Mouse (Mus musculus): ENCODE data around the gene Mob1a. TPM values are rescaled to one million over a fixed set of nuclear protein-coding genes. Genes with fewer than 3 reads are reported as not detected.
A peak's percentile ranks its signal among the peaks of the same experiment; 100 is the strongest.

The Mob1a gene
- polyA plus RNA-seq, 1 experiment from 2014 or later, result 69.7 TPM

- Histone ChIP-seq H3K36me3 (ENCODE audit: control insufficient read depth, insufficient read depth, low read length) (no peaks in the 10 kb centered on the region; the same call in 1 of the 2 replicates), H3K4me2 (ENCODE audit: low read depth, severe bottlenecking) (peak within 1 kb of the TSS; percentile 80), H3K4me1 (ENCODE audit: control insufficient read depth, insufficient read depth, low read length) (no peaks in the 10 kb centered on the region), H3K4me3 (ENCODE audit: low read depth, low read length) (peak within 1 kb of the TSS; percentile 66), H3K9ac (ENCODE audit: low read length) (peak within 1 kb of the TSS; percentile 95), H3K27ac (replicated peaks; ENCODE audit: low read depth, low read length) (no peak within 1 kb of the TSS), H3K27me3 (ENCODE audit: control insufficient read depth, insufficient read depth, low read length) (no peaks in the 10 kb centered on the region), H3K9me3 (ENCODE audit: control insufficient read depth, low read length) (no peaks in the 10 kb centered on the region)
- ATAC-seq (ENCODE audit: insufficient number of reproducible peaks, low FRiP score, low TSS enrichment, low read depth), result peak; percentile 32
- 29% methylated on average over 6 of the region's 6 CpGs for WGBS
- DNase-seq (ENCODE audit: low spot score), result no peak
Observed at GRCm38 (mm10) chr6:83348873-83349272, 23.1 kb downstream of the Mob1a start, which contains the start of gene Bola3. Gene Bola3, plus strand, starts transcription at chr6:83349147.

GRCm38 (mm10) chr6:83349274-83349958 is 23.6 kb downstream of the Mob1a start:
- Histone ChIP-seq H3K4me3 (ENCODE audit: low read depth, low read length) (peak overlapping the region; percentile 66), H3K27ac (replicated peaks; ENCODE audit: low read depth, low read length) (no peak overlapping the region), H3K4me2 (ENCODE audit: low read depth, severe bottlenecking) (peak overlapping the region; percentile 80), H3K36me3 (ENCODE audit: control insufficient read depth, insufficient read depth, low read length) (no peaks in the 10 kb centered on the region), H3K9me3 (ENCODE audit: control insufficient read depth, low read length) (no peaks in the 10 kb centered on the region), H3K9ac (ENCODE audit: low read length) (peak overlapping the region; percentile 95), H3K4me1 (ENCODE audit: control insufficient read depth, insufficient read depth, low read length) (no peaks in the 10 kb centered on the region), H3K27me3 (ENCODE audit: control insufficient read depth, insufficient read depth, low read length) (no peaks in the 10 kb centered on the region)
- WGBS, result under 1% methylated on average over 53 of the region's 53 CpGs
- ATAC-seq (ENCODE audit: insufficient number of reproducible peaks, low FRiP score, low TSS enrichment, low read depth) (peak; percentile 85), DNase-seq (ENCODE audit: low spot score) (peak; percentile 96)

- Histone ChIP-seq H3K27ac (replicated peaks; ENCODE audit: low read depth, low read length) (no peak overlapping the region), H3K36me3 (ENCODE audit: control insufficient read depth, insufficient read depth, low read length) (no peaks in the 10 kb centered on the region), H3K4me1 (ENCODE audit: control insufficient read depth, insufficient read depth, low read length) (no peaks in the 10 kb centered on the region), H3K27me3 (ENCODE audit: control insufficient read depth, insufficient read depth, low read length) (no peaks in the 10 kb centered on the region), H3K9ac (ENCODE audit: low read length) (peak overlapping the region; percentile 95), H3K9me3 (ENCODE audit: control insufficient read depth, low read length) (no peaks in the 10 kb centered on the region), H3K4me3 (ENCODE audit: low read depth, low read length) (peak overlapping the region; percentile 66), H3K4me2 (ENCODE audit: low read depth, severe bottlenecking) (peak overlapping the region; percentile 80)
- no peak for ATAC-seq (ENCODE audit: insufficient number of reproducible peaks, low FRiP score, low TSS enrichment, low read depth)
- WGBS, result 78% methylated on average over 7 of the region's 7 CpGs
- no peak for DNase-seq (ENCODE audit: low spot score)
Observed at GRCm38 (mm10) chr6:83350172-83350571, 24.4 kb downstream of the Mob1a start.

GRCm38 (mm10) chr6:83350851-83351405 is 25.1 kb downstream of the Mob1a start:
- no peaks in the 10 kb centered on the region for H3K36me3 ChIP-seq (ENCODE audit: control insufficient read depth, insufficient read depth, low read length)
- no peak for ATAC-seq (ENCODE audit: insufficient number of reproducible peaks, low FRiP score, low TSS enrichment, low read depth)
- no peaks in the 10 kb centered on the region for H3K27me3 ChIP-seq (ENCODE audit: control insufficient read depth, insufficient read depth, low read length)
- H3K4me3 ChIP-seq (ENCODE audit: low read depth, low read length), result no peak overlapping the region
- no peaks in the 10 kb centered on the region for H3K4me1 ChIP-seq (ENCODE audit: control insufficient read depth, insufficient read depth, low read length)
- no peaks in the 10 kb centered on the region for H3K9me3 ChIP-seq (ENCODE audit: control insufficient read depth, low read length)
- no peak overlapping the region for H3K4me2 ChIP-seq (ENCODE audit: low read depth, severe bottlenecking)
- 91% methylated on average over 16 of the region's 16 CpGs for WGBS
- no peak overlapping the region for H3K27ac ChIP-seq (replicated peaks; ENCODE audit: low read depth, low read length)
- no peak overlapping the region for H3K9ac ChIP-seq (ENCODE audit: low read length)
- no peak for DNase-seq (ENCODE audit: low spot score)

- Histone ChIP-seq H3K27ac (replicated peaks; ENCODE audit: low read depth, low read length) (no peak overlapping the region), H3K9me3 (ENCODE audit: control insufficient read depth, low read length) (no peaks in the 10 kb centered on the region), H3K27me3 (ENCODE audit: control insufficient read depth, insufficient read depth, low read length) (no peaks in the 10 kb centered on the region), H3K4me2 (ENCODE audit: low read depth, severe bottlenecking) (no peak overlapping the region), H3K9ac (ENCODE audit: low read length) (no peak overlapping the region), H3K36me3 (ENCODE audit: control insufficient read depth, insufficient read depth, low read length) (no peaks in the 10 kb centered on the region), H3K4me3 (ENCODE audit: low read depth, low read length) (no peak overlapping the region), H3K4me1 (ENCODE audit: control insufficient read depth, insufficient read depth, low read length) (no peaks in the 10 kb centered on the region)
- DNase-seq (ENCODE audit: low spot score), result no peak
- ATAC-seq (ENCODE audit: insufficient number of reproducible peaks, low FRiP score, low TSS enrichment, low read depth), result no peak
- WGBS, result 82% methylated on average over 7 of the region's 7 CpGs
Observed at GRCm38 (mm10) chr6:83351490-83352160, 25.8 kb downstream of the Mob1a start.

- 93% methylated on average over 24 of the region's 24 CpGs for WGBS
- Histone ChIP-seq H3K36me3 (ENCODE audit: control insufficient read depth, insufficient read depth, low read length) (no peaks in the 10 kb centered on the region), H3K4me1 (ENCODE audit: control insufficient read depth, insufficient read depth, low read length) (no peaks in the 10 kb centered on the region), H3K9ac (ENCODE audit: low read length) (no peak overlapping the region), H3K9me3 (ENCODE audit: control insufficient read depth, low read length) (no peaks in the 10 kb centered on the region), H3K27me3 (ENCODE audit: control insufficient read depth, insufficient read depth, low read length) (no peaks in the 10 kb centered on the region), H3K27ac (replicated peaks; ENCODE audit: low read depth, low read length) (no peak overlapping the region), H3K4me2 (ENCODE audit: low read depth, severe bottlenecking) (no peak overlapping the region), H3K4me3 (ENCODE audit: low read depth, low read length) (no peak overlapping the region)
- ATAC-seq (ENCODE audit: insufficient number of reproducible peaks, low FRiP score, low TSS enrichment, low read depth), result no peak
- DNase-seq (ENCODE audit: low spot score), result no peak
Observed at GRCm38 (mm10) chr6:83352666-83353410, 27.0 kb downstream of the Mob1a start.

GRCm38 (mm10) chr6:83354856-83355781 is 29.3 kb downstream of the Mob1a start:
- Histone ChIP-seq H3K27me3 (ENCODE audit: control insufficient read depth, insufficient read depth, low read length) (no peaks in the 10 kb centered on the region), H3K27ac (replicated peaks; ENCODE audit: low read depth, low read length) (no peak overlapping the region), H3K4me2 (ENCODE audit: low read depth, severe bottlenecking) (no peak overlapping the region), H3K9me3 (ENCODE audit: control insufficient read depth, low read length) (no peaks in the 10 kb centered on the region), H3K4me3 (ENCODE audit: low read depth, low read length) (no peak overlapping the region), H3K9ac (ENCODE audit: low read length) (no peak overlapping the region), H3K4me1 (ENCODE audit: control insufficient read depth, insufficient read depth, low read length) (no peaks in the 10 kb centered on the region), H3K36me3 (ENCODE audit: control insufficient read depth, insufficient read depth, low read length) (peaks cover 4% of the 10 kb centered on the region; the same call in 1 of the 2 replicates)
- DNase-seq (ENCODE audit: low spot score), result no peak
- 83% methylated on average over 9 of the region's 9 CpGs for WGBS
- ATAC-seq (ENCODE audit: insufficient number of reproducible peaks, low FRiP score, low TSS enrichment, low read depth), result no peak
